Comparison of ENCODE assay signal across 22 mouse cellular contexts in the genomic region with DNA sequence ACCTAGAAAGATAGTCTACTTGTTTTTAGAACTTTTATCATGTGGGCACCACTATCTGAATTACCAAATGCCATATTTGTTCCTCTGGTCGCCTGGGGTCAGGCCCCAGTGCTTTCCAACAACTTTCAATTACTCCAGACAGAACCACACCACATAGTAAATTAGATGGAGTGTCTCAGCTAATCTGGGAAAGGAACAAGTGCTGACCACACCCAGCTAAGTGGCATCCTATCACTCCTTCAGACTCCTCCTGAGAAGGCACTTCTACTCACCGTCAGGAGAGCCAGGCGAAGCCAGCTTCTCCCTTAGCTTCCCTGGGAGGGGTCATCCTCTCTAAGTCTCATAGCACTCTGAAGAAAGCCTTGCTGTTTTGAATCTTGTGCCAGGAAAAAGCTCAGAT.
"Had no signal": no experiment of that assay in that cellular context is flagged by ENCODE, and none has a peak within 500 bp of the region (broad histone marks: within the 10 kb centered on the region; RNA-seq: fewer than 3 reads in every experiment).

No protein-coding gene starts in this region.

- H3K27ac ChIP-seq: heart, embryonic 10.5 days; hindbrain, embryonic 13.5 days; hindbrain, embryonic 15.5 days; hindbrain, postnatal 0 days; kidney, embryonic 15.5 days; kidney, postnatal 0 days; limb, embryonic 13.5 days; limb, embryonic 15.5 days had no signal

- DNase-seq: gastrocnemius, postnatal 14 days; gastrocnemius, postnatal 36 days; heart, adult 18-20 months; heart, postnatal 10 days; heart, postnatal 36 days; kidney, adult 11 months; kidney, adult 2 months; kidney, adult 9 months; kidney, postnatal 14 days; kidney, postnatal 36 days; layer of hippocampus, postnatal 36 days; left cerebral cortex, postnatal 4 days had no signal

- H3K4me1 ChIP-seq: heart, embryonic 10.5 days; heart, embryonic 12.5 days; kidney, embryonic 15.5 days; limb, embryonic 13.5 days; limb, embryonic 15.5 days had no signal

- H3K4me3 ChIP-seq: heart, embryonic 10.5 days; heart, embryonic 12.5 days; hindbrain, embryonic 13.5 days; hindbrain, embryonic 15.5 days; kidney, embryonic 15.5 days; limb, embryonic 13.5 days; limb, embryonic 15.5 days had no signal

- ATAC-seq: hindbrain, postnatal 0 days; intestine, embryonic 16.5 days had no signal

- H3K9me3 ChIP-seq: heart, embryonic 10.5 days; heart, embryonic 12.5 days; hindbrain, embryonic 13.5 days; hindbrain, embryonic 15.5 days; kidney, embryonic 15.5 days; limb, embryonic 13.5 days; limb, embryonic 15.5 days had no signal

- H3K27me3 ChIP-seq: heart, embryonic 12.5 days; hindbrain, embryonic 13.5 days; hindbrain, embryonic 15.5 days; kidney, embryonic 15.5 days; limb, embryonic 13.5 days; limb, embryonic 15.5 days had no signal

- H3K36me3 ChIP-seq: heart, embryonic 10.5 days; heart, embryonic 12.5 days; hindbrain, embryonic 13.5 days; hindbrain, embryonic 15.5 days; kidney, embryonic 15.5 days; limb, embryonic 13.5 days; limb, embryonic 15.5 days had no signal
